Mouse (Mus musculus): ENCODE measurements around the gene Med27.

Gene Med27

GRCm38 (mm10) chr2:29565570-29566433, 219.2 kb downstream of the Med27 start:
- no peak for ATAC-seq (ENCODE audit: low TSS enrichment)

GRCm38 (mm10) chr2:29571921-29572700, 225.5 kb downstream of the Med27 start:
- ATAC-seq (ENCODE audit: low TSS enrichment): no peak

- ATAC-seq (ENCODE audit: low TSS enrichment): no peak
Measured at GRCm38 (mm10) chr2:29572811-29573427, 226.3 kb downstream of the Med27 start.

DNA sequence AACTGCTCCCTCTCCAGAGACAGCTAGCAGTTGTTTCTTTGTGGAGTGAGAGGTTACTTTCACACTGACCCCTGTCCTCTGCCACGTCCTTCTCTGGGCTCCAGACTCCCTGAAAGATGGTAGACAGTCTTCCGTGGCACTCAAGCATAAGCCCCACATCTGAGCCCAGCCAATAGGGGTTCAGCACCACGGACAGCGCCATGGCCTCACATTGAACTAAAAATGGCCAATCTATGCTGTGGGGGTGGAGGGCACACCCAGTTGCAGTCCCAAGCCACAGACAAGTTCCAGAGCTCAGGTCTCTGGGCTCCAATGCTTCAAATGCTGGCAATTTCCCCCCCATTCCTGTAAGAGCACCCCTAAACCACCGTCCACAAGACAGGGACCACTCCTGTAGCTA, 227.0 kb downstream of the Med27 start:
- no peak for ATAC-seq (ENCODE audit: low TSS enrichment)

- no peak for ATAC-seq (ENCODE audit: low TSS enrichment)
Measured at GRCm38 (mm10) chr2:29574187-29574586, 227.6 kb downstream of the Med27 start.
